Mouse (Mus musculus) common myeloid progenitor, adult 5-6 weeks (primary cell): Measurements from ENCODE around the gene Ccr5. TPM values are rescaled to one million over a fixed set of nuclear protein-coding genes. Genes with fewer than 3 reads are reported as not detected.
"Not testable (repeated sequence)": the region's sequence is repeated elsewhere in the genome, so short reads cannot be mapped to it uniquely, and the experiment has no call there.

ENCODE experiments used
- ATAC-seq: replicated peaks from 2 replicates; pipeline ENCODE4 v1.8.0; 2016; ENCODE audit warnings: low read depth, mild to moderate bottlenecking, moderate TSS enrichment, inconsistent platforms; ENCODE audit not compliant: poor library complexity, severe bottlenecking
- total RNA-seq: library from RNA; stranded (forward); fragments of 200-1000, 187-1606 nt; gene quantifications from 2 replicates; pipeline ENCODE4 v1.2.3, GENCODE M21; 2017

Gene Ccr5
- total RNA-seq: 0.37 and 0.53 TPM in 2 replicates

GRCm38 (mm10) chr9:124121387-124122184 lies at the start of gene Ccr5:
Ccr5 (plus strand) TSS chr9:124121543.
- ATAC-seq: no peak

GRCm38 (mm10) chr9:124079803-124080202 lies 41.5 kb upstream of the Ccr5 start:
- ATAC-seq: no peak

- ATAC-seq: not testable (repeated sequence)
These were observed 40.9 kb upstream of the Ccr5 start for GRCm38 (mm10) chr9:124080471-124080870.

GRCm38 (mm10) chr9:124090441-124090840 lies 30.9 kb upstream of the Ccr5 start:
- ATAC-seq: no peak

GRCm38 (mm10) chr9:124099127-124099526 lies 22.2 kb upstream of the Ccr5 start:
- ATAC-seq: no peak

- no peak for ATAC-seq
These were observed 21.0 kb upstream of the Ccr5 start for GRCm38 (mm10) chr9:124100357-124100756.

- ATAC-seq: peak; percentile 21; the same call in 1 of the 2 replicates
These were observed 19.6 kb upstream of the Ccr5 start, which contains the start of gene Ccr2 for GRCm38 (mm10) chr9:124101723-124102122. Ccr2 (plus strand) TSS chr9:124101950.

GRCm38 (mm10) chr9:124103199-124103598 lies 18.1 kb upstream of the Ccr5 start:
- ATAC-seq: peak; percentile 90

GRCm38 (mm10) chr9:124105196-124105595 lies 16.1 kb upstream of the Ccr5 start:
- ATAC-seq: no peak

- no peak for ATAC-seq
These were observed 14.1 kb upstream of the Ccr5 start for GRCm38 (mm10) chr9:124107232-124107631.

GRCm38 (mm10) chr9:124108356-124109127 lies 12.8 kb upstream of the Ccr5 start:
- peak; percentile 50; the same call in 1 of the 2 replicates for ATAC-seq

GRCm38 (mm10) chr9:124111997-124112396 lies 9.3 kb upstream of the Ccr5 start:
- ATAC-seq: no peak

GRCm38 (mm10) chr9:124112591-124113239 lies 8.6 kb upstream of the Ccr5 start:
- peak; percentile 97 for ATAC-seq

GRCm38 (mm10) chr9:124113777-124114176 lies 7.6 kb upstream of the Ccr5 start:
- no peak for ATAC-seq

GRCm38 (mm10) chr9:124118489-124118888 lies 2.9 kb upstream of the Ccr5 start:
- ATAC-seq: peak; percentile 99

- ATAC-seq: no peak
These were observed 4.2 kb downstream of the Ccr5 start for GRCm38 (mm10) chr9:124125576-124125975.

- peak; percentile 59 for ATAC-seq
These were observed 5.0 kb downstream of the Ccr5 start for GRCm38 (mm10) chr9:124126373-124126772.

GRCm38 (mm10) chr9:124127412-124127811 lies 6.1 kb downstream of the Ccr5 start:
- ATAC-seq: no peak

GRCm38 (mm10) chr9:124128379-124128778 lies 7.0 kb downstream of the Ccr5 start:
- peak; percentile 69; the same call in 1 of the 2 replicates for ATAC-seq

GRCm38 (mm10) chr9:124132899-124133298 lies 11.6 kb downstream of the Ccr5 start:
- not testable (repeated sequence) for ATAC-seq
